Mouse (Mus musculus): ENCODE measurements at regions not wholly inside any gene's neighbourhood (a gene's known extent, or its start where the extent isn't known, plus 50 kb on each side); places are given as distances from the start of the nearest gene placed in this dataset.

DNA sequence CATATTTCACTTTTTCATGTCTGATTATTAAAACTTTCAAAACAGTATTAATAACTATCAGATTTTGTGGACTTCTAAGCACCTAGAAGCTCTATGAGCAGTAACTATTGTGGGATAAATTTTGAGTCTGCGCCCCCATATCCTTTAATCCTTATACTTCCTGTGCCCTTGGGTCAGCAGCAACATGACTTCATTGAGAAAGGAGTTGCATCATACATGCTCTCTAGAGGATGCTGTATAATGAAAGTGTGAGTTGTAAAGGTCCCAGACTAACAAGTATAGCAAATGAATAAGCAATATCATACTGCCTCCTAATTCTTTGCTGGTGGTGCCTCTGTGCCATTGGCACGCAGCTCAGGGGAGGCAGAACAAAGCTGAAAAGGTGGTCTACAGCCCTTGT, 404.6 kb downstream of the 4930474N05Rik start:
- no peak for TF ChIP-seq EP300 (IDR thresholded peaks at IDR 0.05)
- TF ChIP-seq CTCF (IDR thresholded peaks at IDR 0.05) = no peak

Measured in lung, postnatal 0 days (tissue).